Mouse (Mus musculus): Measurements from ENCODE around the gene Edn2.

Edn2 gene

DNA sequence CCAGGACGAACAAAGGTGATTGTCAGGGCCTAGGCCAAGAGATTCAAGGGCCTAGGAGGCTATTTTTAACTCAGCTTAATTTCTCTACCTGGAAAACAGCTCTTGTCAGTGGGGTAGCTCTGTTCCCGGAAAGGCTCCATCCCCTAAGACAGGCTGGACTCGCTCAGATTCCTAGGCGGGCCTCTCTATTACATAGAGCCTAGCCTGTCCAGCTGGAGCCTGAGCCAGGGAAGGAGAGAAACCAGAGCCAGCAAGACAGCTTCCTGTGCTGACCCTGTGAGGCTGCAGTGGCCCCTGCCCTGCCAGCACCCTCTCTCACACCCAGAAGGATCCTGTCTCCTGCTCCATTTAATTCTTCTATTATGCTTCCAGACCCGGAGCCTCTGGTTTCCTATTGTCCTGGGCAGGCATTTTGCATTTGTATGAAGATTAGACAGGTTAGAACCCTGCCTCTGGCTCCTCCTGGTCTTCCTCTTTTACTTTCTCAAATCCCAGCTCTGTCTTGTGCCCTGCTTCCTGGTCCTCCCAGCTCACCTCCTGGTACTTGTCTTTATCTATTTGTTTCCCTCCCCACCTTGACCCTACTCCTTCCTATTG, 2.2 kb upstream of the Edn2 start:
- DNase-seq (ENCODE audit: low spot score): no peak

DNA sequence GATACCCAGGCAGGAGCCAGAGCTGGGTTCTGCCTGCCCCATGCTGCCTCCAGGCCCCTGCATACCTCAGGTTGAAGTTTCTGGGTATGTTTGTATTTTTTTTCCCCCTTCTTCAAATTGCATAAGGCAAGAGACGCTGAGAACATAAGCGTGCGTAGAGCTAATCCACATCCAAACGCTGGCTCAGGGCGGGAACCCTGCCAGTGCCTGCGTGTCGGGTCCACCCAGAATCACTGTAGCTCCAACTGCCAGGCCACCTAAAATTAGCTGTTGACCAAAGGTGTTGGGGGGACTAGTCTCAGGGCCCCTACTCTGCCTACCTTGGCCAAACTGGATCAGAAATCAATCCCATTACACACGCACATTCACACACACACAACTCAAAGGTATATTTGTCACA, 1.6 kb downstream of the Edn2 start:
- no peak for DNase-seq (ENCODE audit: low spot score)

DNA sequence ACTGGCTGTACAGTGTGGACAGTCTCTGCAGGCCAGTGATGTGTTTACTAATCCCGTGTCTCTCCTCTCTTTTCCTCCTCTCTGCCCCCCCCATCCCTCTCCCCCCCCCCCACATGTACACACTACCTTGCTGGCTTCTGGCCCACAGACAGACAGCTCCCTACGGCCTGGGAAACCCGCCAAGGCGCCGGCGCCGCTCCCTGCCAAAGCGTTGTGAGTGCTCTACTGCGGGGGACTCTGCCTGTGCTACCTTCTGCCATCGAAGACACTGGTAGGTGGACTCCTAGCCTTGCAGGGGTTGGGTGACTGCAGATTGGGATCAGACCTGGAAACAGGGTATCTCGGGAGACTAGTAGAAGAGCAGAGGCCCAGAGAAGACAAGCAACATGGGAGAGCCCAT, 2.2 kb downstream of the Edn2 start:
- DNase-seq (ENCODE audit: low spot score): peak; percentile 69

DNA sequence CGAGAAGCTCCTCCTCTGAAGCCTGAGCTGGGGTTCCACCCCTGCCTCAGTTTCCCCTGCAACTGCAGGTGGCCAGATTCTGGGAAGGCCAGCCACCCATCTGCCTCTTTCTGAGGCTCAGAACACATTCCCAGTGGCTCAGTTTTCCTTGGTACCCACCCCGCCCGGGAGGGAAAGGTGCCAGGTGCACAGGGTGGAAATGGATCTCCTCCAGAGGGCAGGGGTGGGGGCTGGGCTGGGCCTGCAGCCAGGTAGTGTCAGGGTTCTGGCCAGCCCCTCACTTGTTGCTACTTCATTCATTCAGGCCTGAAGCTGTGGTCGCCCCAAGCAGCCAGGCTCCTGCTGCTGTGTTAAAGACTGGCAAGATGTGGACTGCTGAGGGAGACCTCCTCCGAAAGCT, 3.3 kb downstream of the Edn2 start:
- DNase-seq (ENCODE audit: low spot score): no peak

DNA sequence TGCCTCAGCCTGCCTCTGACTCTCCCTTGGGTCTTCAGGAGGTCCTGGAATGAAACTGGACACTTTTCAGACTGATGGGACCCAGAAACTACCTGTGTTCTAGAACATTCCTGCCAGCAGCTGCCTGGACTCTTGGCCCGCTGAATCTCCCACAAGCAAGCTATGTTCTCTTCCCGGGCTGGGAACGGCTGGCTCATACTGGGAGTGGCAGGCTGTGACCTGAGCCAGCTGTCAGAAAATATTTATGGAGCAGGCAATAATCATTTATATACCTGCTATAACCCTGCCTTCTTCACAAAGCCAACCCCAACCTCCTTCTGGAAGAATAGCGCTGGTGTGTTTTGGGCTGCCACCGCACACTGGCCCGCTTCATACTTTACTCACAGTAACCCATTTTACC, 6.8 kb downstream of the Edn2 start:
- DNase-seq (ENCODE audit: low spot score): no peak

DNA sequence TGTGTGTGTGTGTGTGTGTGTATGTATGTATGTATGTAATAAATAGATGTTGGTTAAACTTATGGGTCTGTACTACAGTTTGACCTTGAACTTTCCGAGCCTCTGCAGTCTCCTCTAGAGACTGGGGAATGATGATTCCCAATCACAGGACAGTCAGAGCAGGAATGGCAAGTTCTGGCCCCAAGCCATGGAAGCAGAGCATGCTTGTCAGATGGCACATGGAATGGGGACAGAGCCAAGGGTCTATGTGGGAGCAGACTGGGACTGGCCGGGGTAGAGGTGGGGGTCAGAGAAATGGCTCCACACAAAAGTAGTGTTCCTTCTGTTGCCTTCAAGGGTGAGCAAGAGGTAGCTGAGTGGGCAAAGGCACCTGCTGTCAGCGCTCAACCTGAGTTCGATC, 7.3 kb downstream of the Edn2 start:
- no peak for DNase-seq (ENCODE audit: low spot score)

DNA sequence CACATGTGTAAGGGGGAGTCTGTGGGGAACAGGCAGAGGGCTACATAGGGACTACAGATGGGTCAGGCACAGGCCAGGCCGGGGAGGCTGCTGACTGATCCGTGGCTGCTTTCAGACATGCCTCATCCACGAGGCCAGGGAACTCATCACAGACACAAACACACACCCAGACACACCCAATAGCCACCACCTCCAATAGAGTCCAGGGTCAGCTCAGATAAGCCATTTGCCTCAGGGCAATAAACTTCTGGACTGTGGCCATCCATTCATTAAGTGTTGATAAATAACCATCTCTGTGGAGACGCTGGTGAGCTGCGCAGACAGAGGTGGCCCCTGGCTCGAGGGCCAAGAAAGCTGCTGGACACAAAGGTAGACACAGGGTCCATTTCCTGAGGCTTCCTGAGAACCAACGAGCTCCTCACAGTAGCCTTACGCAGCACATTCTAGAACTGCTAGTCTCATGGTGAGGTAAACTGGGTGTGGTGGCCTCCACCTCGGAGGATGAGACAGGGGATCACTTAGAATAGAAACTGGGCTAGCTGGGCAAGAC, 9.5 kb downstream of the Edn2 start:
- no peak for DNase-seq (ENCODE audit: low spot score)

DNA sequence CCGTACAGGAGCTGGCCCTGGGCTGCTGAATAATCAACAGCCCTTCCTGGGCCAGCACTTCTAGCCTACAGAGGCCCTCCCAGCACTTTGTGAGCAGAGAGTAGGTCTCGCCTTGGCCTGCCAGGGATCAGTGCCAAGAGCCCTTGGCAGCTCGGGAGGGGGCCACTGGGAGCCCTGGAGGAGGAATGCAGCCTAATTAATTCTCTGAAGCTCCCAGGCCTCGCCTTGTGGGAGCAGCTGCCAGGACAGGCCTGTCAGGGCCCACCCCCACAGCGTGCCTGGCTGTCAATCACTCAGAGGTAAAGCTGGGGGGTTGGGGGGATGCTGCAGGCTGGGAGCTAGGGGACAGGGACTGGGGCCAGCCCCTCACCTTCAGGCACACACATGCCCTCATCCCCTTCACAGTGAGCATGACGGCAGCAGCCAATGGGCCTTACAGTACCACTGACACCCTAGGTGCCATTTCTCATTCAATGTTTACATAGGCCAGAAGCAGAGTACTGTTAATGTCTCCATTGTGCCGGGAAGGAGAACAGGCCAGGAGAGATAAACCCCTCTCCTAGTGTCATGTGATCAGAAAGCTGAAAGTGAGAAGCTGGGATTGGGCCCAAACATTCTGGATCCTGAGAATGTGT, 11.2 kb downstream of the Edn2 start:
- DNase-seq (ENCODE audit: low spot score): no peak

DNA sequence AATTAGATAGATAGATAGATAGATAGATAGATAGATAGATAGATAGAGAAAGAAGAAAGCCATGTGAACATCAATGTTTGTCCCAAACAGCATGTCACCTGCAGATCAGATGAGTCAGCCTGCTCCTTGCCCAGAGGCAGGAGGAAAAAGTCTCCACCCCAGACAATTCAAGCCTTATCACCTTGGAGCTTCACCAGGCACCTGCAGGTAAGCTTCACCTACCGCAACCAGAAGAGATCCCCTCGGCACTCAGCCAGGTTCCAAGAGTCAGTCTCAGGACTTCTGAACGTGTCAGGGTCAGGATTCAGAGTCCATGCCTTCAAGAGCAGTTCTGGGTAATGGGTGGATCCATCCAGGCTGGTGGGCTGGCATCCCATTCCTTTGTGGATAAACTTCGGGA, 18.1 kb downstream of the Edn2 start:
- DNase-seq (ENCODE audit: low spot score): no peak

DNA sequence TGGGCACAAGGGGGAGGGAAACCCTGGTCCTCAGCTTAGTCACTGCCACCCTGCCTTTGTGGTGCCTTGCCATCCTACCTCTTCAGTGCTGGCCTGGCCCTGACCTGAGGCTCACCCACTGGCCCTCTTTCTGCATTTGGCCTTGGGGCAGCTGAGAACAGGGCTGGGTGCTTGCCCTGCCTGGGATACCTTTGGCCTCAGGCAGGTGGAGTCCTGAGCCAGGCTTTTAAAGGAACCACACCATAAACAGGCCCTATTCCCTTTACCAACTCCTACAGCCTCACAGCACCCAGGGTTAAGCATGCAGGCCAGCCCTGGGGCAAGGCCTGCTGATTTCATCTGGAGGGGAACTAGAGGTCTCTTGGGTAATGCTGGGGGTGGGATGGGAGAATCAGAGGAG, 19.5 kb downstream of the Edn2 start:
- no peak for DNase-seq (ENCODE audit: low spot score)

DNA sequence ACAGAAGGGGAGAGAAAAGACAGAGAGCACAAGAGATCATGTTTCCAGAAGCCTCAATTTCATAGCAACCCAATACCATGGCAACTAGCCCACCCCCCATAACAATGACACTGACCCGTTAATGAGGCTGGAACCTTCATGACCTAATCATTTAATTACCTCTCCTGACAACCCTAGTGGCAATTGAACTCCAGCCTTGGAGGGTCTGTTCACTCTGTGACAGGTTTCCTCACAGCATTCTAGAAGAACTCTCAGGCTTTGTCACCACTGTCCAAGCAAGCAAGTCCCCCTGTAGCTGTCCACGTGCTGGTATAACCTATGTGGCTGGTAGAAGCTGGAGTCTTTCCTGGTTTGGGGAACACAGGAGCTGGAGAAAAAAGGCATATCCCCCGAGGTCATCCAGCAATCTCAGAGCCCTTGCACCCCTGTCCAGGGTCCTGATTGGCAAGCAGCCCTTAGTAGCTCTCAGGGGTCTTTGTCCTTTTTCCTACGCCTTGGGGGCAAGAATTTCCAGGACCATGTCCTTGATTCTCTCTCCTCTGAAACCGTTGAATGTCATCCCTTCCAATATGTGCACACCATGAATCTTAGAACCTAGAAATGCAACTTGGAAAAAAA, 23.5 kb downstream of the Edn2 start:
- DNase-seq (ENCODE audit: low spot score): no peak

DNA sequence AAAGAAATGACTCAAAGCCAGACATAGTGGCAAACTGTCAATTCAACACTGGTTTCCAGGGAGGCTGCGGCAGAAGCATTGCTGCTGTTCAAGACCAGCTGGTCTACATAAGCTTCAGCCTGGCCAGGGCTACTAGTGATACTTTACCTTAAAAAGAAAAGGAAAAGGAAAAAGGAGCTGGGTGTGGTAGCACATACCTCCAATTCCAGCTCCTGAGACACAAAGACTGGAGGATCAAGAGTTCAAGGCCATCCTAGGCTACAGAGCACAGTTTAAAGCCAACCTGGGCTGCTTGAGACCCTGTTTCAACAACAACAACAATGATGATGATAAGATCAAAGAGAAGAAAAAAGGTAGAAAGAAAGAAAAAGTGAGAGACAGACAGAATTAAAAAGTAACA, 25.4 kb downstream of the Edn2 start:
- DNase-seq (ENCODE audit: low spot score): no peak

DNA sequence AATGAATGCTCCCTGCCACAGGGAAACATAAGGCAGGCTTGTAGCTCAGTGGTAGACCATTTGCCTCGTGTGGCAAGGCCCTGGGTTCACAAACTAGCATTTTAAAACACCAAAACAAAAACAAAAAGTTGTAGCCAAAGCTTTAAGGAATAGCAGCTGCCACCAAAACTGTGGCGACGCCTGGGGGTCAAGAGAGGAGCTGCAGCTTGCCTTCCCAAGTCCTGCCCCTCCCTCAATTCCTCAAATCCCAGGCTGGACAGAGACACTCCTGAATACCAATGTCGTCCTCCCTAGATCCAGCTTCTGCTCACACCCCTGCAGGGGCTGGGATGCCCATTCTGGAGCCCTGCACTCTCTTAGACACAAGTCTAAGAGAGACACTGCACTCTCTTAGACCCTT, 25.9 kb downstream of the Edn2 start:
- DNase-seq (ENCODE audit: low spot score): no peak

DNA sequence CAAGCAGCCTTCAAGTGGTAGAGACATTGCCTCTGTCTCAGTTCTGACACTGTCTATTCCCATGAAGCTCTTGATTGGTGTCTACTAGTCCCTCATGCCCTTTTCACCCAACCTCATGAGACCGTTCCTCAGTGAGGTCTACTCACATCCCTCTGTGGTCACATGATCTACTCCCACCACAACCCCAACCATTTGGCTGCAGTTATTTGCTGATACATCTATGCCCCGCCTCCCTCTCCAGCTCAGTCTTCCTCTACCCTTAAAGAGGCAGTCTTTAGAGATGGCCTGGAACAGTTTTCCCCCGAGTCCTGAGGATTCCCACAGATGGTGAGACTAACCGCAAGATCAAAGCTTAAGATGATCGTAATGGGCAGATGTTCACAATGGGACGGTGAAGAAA, 27.2 kb downstream of the Edn2 start:
- DNase-seq (ENCODE audit: low spot score): no peak

DNA sequence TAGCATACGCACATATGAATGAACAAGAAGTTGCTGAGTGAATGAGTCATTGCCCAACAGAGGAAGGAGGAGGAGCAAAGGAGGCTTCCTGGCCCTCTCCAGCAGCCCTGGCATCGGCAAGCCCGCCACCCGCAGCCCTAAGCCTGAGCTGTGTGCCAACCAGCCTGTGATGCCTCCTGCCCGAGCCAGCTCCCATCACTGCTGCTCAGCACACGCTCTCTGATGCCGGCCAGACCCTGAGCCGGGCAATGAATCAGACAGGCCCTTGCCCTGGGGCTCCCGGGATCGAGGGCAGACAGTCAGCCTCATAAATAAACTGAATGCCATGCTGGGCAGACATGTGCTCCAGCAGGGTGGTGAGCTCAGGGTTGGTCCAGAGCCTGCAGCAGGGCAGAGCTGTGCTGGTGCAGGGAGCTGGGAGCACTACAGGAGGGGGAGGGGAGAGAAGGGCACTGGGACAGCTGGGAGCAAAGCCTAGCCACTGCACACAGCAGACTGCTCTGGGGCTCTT, 27.7 kb downstream of the Edn2 start:
- peak; percentile 51 for DNase-seq (ENCODE audit: low spot score)

DNA sequence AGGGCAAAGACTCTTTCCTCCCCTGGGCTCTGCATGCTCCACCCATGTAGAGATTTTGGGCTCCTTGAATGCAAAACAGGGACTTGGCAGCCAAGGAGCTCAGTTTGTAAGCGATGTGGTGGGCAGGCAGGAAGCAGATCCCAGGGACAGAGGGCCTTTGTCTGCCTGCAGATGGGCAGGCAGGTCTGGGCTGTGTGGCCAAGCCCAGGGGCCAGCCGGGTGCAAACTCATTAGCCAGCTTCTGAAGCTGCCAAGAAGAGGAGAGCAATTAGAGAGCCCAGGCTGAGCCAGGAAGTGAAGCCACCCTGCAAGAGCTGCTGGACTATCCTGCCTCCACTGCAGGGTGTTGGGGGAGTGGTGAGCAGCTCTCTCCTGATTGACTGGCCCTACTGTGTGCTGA, 28.9 kb downstream of the Edn2 start:
- DNase-seq (ENCODE audit: low spot score): no peak

DNA sequence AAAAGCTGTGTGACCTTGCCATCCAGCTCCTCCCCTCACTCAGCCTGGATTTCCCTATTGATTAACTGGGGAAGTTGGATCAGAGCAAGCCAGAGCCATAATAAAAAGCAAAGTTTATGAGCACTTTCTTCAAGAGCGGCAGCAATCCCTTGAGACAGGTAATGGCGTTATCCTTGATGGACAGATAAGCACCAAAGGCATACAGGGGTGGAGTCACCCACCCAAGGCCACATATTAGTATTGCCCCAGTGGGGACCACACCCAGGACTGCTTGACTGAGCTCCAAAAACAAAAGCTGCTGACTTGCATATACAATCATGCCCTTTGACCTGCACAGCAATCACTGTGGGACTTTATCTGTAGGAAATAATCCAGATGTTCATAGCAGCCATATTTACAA, 31.0 kb downstream of the Edn2 start:
- no peak for DNase-seq (ENCODE audit: low spot score)

DNA sequence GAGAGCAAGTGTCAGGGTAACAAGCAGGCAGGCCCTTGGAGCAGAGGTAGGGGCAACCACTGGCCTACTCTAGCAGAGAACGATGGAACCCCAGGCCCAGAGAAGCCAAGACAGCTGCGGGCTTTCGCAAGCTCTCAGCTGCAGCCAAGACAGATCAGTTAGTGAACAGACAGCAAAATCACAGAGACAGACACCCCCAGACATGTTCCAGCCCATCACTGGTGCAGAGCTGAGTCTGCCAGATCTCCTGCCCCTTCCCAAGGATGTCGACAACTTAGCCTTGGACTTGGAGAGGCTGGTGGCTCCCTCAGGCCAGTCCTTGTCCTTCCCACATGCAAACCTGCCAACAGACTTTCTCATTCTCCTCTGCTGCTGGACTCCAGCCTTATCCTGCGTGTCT, 33.0 kb downstream of the Edn2 start:
- no peak for DNase-seq (ENCODE audit: low spot score)

DNA sequence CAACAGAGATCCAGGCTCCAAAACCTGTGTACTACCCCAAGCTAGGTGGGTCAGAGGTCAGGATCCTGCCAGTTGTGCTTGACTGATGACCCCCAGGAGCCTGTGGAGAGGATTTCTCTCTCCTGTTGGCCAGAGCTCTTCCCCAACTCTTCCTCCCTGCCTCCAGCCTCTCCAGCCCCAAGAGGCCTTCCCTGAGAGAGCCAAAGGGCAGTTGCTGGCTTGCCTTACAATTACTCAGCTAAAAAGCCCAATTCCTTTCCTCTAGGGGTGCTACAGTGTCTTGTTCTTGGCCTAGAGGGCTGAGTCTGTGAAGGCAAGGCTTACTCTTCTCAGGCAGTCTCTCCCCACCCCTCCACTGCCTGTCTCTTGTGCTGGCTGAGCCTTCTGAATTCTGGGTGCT, 34.0 kb downstream of the Edn2 start:
- DNase-seq (ENCODE audit: low spot score): no peak

DNA sequence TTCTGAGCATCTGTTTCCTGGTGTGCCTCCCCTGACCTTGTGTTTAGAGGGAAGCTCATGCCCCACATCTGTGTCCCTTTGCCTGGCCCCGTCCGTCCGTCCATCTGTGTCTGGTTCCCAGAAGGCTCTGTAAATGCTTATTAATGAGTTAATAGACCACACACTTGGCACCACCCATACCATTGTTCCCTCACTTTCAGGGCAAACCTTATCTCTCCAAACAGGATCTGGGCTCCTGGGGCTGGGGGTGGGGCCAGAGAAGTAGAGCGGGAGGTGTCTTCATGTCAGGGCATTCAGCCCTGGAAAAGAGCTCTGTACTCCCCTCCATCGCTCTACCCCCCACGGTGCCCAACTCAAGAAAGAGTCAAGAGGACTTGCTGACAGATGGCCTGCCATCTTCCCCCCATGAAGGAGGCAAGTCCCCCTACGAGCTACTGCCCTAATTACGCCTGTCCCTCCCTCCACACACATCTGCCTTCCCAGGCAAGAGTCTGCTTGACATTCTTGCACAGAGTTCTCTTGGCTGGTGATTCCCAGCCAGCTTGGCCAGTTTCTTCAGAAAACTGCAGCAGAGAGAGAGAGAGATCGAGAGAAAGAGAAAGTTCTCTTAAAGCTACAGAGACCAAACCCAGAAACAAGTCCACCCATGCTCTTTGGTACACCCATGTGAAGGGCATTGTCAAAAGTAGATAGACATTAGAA, 38.3 kb downstream of the Edn2 start:
- DNase-seq (ENCODE audit: low spot score): no peak

DNA sequence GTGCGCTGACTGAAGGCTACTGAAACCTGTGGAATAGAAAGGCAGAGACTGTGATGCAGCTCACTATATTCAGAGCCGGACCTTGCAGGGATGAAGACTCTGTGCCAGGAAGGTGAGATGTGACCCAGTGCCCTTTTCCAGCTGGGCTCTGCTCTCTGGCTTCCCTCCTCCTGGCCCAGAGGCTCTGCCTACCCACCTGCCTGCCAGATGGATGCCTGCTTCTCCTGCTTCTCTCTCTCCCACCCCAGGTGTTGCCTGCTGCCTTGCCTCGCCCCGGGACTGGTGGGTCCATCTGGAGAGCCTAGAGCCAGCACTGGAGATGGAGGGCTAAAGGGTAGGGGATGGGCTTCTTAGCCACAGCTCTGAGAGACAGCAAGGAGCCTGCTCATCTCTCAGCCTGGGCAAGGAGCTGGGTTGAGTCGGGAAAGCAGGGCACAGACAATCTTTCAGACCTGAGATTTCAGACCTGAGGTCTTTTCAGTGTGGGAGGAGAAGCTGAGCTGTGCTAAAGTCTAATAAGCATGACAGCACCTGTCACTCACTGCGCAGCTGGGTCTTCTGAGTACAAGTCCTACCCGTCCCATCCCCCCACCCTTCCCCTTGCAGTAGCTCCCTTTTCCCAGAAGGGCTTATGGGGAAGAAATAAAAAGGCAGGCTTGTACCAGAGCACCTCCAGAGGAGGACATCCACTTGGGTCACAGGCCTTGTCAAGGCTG, 39.7 kb downstream of the Edn2 start:
- no peak for DNase-seq (ENCODE audit: low spot score)

DNA sequence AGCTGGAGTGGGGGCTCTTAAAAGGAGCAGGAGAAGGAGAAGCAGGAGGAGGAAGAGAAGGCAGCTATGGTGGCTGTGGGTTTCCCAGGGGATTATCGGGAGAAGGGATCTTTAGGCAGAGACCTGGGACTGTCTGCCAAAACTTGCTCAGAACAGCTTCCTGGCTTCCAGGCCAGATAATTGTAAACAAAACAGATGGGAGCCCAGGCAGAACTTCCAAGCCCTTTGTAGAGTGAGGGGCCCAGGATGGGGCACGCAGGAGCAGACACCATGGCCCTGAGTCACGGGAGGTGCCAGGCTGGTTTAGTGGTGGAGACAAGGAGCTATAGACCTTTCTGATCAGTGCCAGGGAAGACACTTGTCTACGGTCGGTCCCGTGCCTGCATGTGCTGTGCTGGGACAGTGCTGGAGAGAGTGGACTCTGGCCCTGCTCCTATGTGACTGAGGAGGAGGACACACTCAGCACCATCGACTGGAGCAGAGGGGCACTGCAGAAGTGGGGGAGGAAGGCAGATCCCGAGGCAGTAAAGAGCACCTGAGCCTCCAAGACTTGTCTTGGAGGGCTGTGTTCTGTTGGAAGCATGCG, 43.4 kb downstream of the Edn2 start:
- DNase-seq (ENCODE audit: low spot score): peak; percentile 45

All from urinary bladder, postnatal 14 days (tissue).